Mouse (Mus musculus) layer of hippocampus, adult 8-10 months (tissue): ENCODE data around the gene Rgl1. TPM values are rescaled to one million over a fixed set of nuclear protein-coding genes. Genes with fewer than 3 reads are reported as not detected.

Experiments
- DNase-seq, 2 experiments: peaks; one replicate each; pipeline ENCODE4 v3.0.0; 2022; ENCODE audit warnings: low spot score in 2 of 2
- total RNA-seq, 4 experiments: library from RNA; stranded (reverse); gene quantifications; 2 replicates each; pipeline ENCODE4 v1.2.4; 2022

The Rgl1 gene
- total RNA-seq = 100 to 1,000 TPM; 109 to 161 (median 127) TPM

- peak; percentile 94 to 95 for DNase-seq
Observed at GRCm38 (mm10) chr1:152766032-152766772, at the start of gene Rgl1, which contains the start of gene Arpc5. Rgl1 (minus strand) TSS chr1:152766351. Arpc5 (plus strand) TSS chr1:152766542.

GRCm38 (mm10) chr1:152815265-152815701 is 49.1 kb upstream of the Rgl1 start:
- DNase-seq = no peak

GRCm38 (mm10) chr1:152810533-152811439 is 44.6 kb upstream of the Rgl1 start:
- no peak for DNase-seq

- no peak for DNase-seq
Observed at GRCm38 (mm10) chr1:152809541-152810252, 43.5 kb upstream of the Rgl1 start.

- no peak for DNase-seq
Observed at GRCm38 (mm10) chr1:152808392-152808680, 42.2 kb upstream of the Rgl1 start.

GRCm38 (mm10) chr1:152807619-152808391 is 41.7 kb upstream of the Rgl1 start:
- no peak for DNase-seq

- DNase-seq = no peak
Observed at GRCm38 (mm10) chr1:152804907-152805306, 38.8 kb upstream of the Rgl1 start.

- no peak for DNase-seq
Observed at GRCm38 (mm10) chr1:152800633-152801176, 34.6 kb upstream of the Rgl1 start.

GRCm38 (mm10) chr1:152799897-152800296 is 33.7 kb upstream of the Rgl1 start, which contains the start of gene Ncf2:
Ncf2 (plus strand) TSS chr1:152800194.
- no peak for DNase-seq

- no peak for DNase-seq
Observed at GRCm38 (mm10) chr1:152798125-152798524, 32.0 kb upstream of the Rgl1 start.

GRCm38 (mm10) chr1:152796683-152797263 is 30.6 kb upstream of the Rgl1 start:
- DNase-seq = no peak

- DNase-seq = no peak
Observed at GRCm38 (mm10) chr1:152795688-152796255, 29.6 kb upstream of the Rgl1 start.

GRCm38 (mm10) chr1:152793495-152794130 is 27.5 kb upstream of the Rgl1 start:
- DNase-seq = no peak

- peak; percentile 51 to 63 for DNase-seq
Observed at GRCm38 (mm10) chr1:152792736-152793494, 26.8 kb upstream of the Rgl1 start.

- DNase-seq = no peak
Observed at GRCm38 (mm10) chr1:152791269-152791668, 25.1 kb upstream of the Rgl1 start.

GRCm38 (mm10) chr1:152790821-152791220 is 24.7 kb upstream of the Rgl1 start:
- DNase-seq = no peak

- DNase-seq = no peak
Observed at GRCm38 (mm10) chr1:152790254-152790653, 24.1 kb upstream of the Rgl1 start.

GRCm38 (mm10) chr1:152788121-152788660 is 22.0 kb upstream of the Rgl1 start:
- no peak for DNase-seq
